Mouse (Mus musculus) megakaryocyte-erythroid progenitor cell, adult 5-6 weeks (primary cell): ENCODE measurements around the gene H2al3. TPM values are rescaled to one million over a fixed set of nuclear protein-coding genes. Genes with fewer than 3 reads are reported as not detected.

Experiments
- ATAC-seq: replicated peaks from 2 replicates; pipeline ENCODE4 v1.8.0; 2016; ENCODE audit warnings: mild to moderate bottlenecking, inconsistent platforms; ENCODE audit not compliant: severe bottlenecking, poor library complexity, low FRiP score, low TSS enrichment
- total RNA-seq, 2 experiments: library from RNA; stranded (forward) in 1 of 2; stranded (reverse) in 1 of 2; fragments of 200-1000, 215-1000 nt in 1 of 2; fragments of >200 nt in 1 of 2; fragmentation: Nextera tagmentation in 1 of 2; gene quantifications; 2 replicates each; pipeline ENCODE4 v1.2.3; 2014 to 2017

H2al3 gene
- 1.1 TPM in 1 of 2 replicates, not detected in the other for total RNA-seq (2014; fragmentation: Nextera tagmentation)
- total RNA-seq (2017) = not detected in 2 replicates

- ATAC-seq = no peak
Measured at GRCm38 (mm10) chrX:9849403-9849802, at the start of gene H2al3. H2al3 (plus strand) TSS chrX:9849703.

DNA sequence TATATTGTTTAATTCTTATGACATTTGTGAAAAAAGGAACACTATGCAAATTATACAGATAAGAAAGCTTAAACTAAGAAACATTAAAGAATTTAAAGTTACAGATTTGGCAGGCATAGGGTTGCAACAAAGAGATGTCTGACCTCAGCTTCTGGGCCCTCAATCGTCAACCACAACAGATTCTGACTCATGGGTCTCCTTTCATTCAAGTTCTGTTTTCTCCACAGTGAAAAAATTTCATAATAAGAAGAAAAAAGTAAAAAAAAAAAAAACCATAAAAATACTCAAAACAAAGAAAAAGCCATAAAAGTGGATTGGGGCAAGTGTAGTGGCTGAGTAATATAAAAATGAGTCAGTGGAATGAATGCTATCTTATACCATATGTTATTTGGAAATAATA lies 39.4 kb upstream of the H2al3 start:
- ATAC-seq = no peak

DNA sequence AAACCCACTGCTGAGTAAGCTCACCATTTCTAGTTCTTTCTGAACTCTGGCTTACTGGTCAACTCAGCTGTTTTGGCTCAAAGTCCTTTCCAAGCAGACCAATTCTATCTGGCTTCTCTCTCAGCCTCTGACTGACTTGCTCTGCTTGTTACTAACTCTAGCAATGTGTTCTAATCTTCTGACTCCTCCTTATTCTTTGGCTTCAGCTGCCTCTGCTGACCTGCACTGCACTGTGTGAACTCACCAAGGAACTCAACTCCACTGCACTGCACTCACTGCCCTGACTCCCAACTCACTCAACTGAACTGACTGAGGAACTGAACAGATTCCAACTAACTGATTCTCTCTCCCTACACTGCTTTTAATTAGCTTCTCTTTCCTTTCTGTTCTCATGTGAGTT lies 37.0 kb upstream of the H2al3 start:
- ATAC-seq = no peak

- no peak for ATAC-seq
Measured at GRCm38 (mm10) chrX:9834779-9835178, 14.7 kb upstream of the H2al3 start.

- no peak for ATAC-seq
Measured at GRCm38 (mm10) chrX:9846628-9847027, 2.9 kb upstream of the H2al3 start, which contains the start of gene Hypm. Hypm (plus strand) TSS chrX:9846928.

- no peak for ATAC-seq
Measured at GRCm38 (mm10) chrX:9861859-9862258, 12.4 kb downstream of the H2al3 start.

DNA sequence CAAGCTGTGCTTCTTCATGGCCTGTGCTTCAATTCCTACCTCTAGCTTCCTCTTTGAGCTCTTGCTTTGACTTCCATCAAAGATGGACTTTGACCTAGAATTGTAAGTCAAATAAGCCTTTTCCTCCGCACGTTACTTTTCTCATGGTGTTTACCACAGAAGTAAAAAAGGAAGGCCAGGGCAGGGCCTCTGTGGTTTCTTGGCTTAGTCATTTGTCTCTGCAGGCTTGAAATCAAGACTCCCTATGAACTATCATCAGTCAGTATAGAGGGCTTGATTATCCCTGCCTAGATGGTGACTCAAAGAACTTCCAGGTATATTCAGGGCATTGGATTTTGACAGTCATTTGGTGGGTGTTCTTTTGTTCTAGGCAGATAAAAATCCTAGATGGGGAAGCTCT lies 26.0 kb downstream of the H2al3 start:
- no peak for ATAC-seq

DNA sequence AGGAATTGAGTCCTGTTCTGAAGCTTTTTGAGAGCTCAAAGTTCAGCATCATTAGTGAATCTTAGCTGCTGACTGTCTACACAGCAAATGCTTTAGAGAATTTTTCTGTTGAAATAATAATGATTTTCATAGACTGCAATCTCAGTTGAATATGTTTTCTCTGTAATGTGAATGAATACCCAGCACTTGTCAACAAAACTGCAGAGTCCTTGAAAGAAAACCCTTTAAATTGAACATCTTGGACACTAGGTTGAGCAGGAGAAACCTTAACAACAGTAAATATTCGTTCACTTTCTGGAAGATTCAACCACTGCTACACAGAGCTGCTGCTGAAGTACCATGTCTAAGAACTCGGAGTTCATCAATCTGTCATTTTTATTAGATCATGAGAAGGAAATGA lies 35.8 kb downstream of the H2al3 start, which contains the start of gene Sytl5:
Sytl5 (plus strand) TSS at position 301 of the 400 bp plus-strand sequence.
- no peak for ATAC-seq

Other genes with a start within 250 kb of the H2al3 start
- 35.3 and 50.4 TPM in 2 replicates for gene Dynlt3, start 186.7 kb upstream of the H2al3 start, total RNA-seq (2014; fragmentation: Nextera tagmentation)
- gene Dynlt3, start 186.7 kb upstream of the H2al3 start, total RNA-seq (2017) = 81.6 and 118 TPM in 2 replicates
- gene Hypm, start 2.8 kb upstream of the H2al3 start, total RNA-seq (2014; fragmentation: Nextera tagmentation) = not detected in 2 replicates
- gene Hypm, start 2.8 kb upstream of the H2al3 start, total RNA-seq (2017) = not detected in 2 replicates
- not detected in 2 replicates for gene Sytl5, start 35.9 kb downstream of the H2al3 start, total RNA-seq (2014; fragmentation: Nextera tagmentation)
- gene Sytl5, start 35.9 kb downstream of the H2al3 start, total RNA-seq (2017) = not detected in 2 replicates